Mouse (Mus musculus) mouse embryonic stem cell (cell line): ENCODE measurements around the gene Usp37.
"Not testable (repeated sequence)": the region's sequence is repeated elsewhere in the genome, so short reads cannot be mapped to it uniquely, and the experiment has no call there.

Source experiments
- in situ Hi-C, 2 experiments: fragments of 300-500 bp; cut with MboI; formaldehyde crosslinking; loops; 1 replicate in 1 of 2; 3 replicates in 1 of 2; pipeline ENCODE4 v1.14.3; 2019 to 2020; ENCODE audit warnings: low sequenced_read_pairs in 2 of 2, low pct_unique_long_range_greater_than_20kb in 1 of 2, mixed read lengths in 1 of 2; ENCODE audit not compliant: unreplicated experiment in 1 of 2

The Usp37 gene

DNA sequence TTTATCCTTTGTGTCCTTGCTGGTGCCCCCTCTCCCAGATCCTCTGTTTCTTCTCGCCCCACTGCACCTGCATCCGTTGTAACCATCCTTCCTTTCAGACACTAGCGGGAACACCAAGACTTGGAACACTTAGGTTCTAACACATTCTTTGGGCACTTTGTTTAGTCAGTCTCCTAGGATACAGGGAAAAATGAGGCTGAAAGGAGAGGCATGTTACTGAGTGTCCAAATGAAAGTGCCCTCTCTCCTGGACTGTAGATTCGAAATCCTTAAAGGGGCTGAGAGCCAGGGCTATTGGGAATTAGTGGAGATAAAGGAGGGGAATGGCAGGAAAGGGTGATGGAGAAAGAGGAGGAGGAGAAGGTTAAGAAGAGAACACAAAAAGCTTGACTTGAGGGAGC is at the start of gene Usp37:
Gene Usp37 (minus strand): TSS at position 101 of the 400 bp plus-strand sequence.
- in situ Hi-C loops: no loop called here

GRCm38 (mm10) chr1:74587773-74588445 is 43.8 kb upstream of the Usp37 start, which contains the start of the genes Zfp142 and Bcs1l:
TSS of gene Zfp142 (minus strand) at chr1:74588246.
TSS of gene Bcs1l (plus strand) at chr1:74588289.
- in situ Hi-C loops: no loop called here

- in situ Hi-C loops: no loop called here
Observed at GRCm38 (mm10) chr1:74587233-74587772, 43.2 kb upstream of the Usp37 start.

- in situ Hi-C loops: no loop called here
Observed at GRCm38 (mm10) chr1:74584616-74585398, 40.7 kb upstream of the Usp37 start.

DNA sequence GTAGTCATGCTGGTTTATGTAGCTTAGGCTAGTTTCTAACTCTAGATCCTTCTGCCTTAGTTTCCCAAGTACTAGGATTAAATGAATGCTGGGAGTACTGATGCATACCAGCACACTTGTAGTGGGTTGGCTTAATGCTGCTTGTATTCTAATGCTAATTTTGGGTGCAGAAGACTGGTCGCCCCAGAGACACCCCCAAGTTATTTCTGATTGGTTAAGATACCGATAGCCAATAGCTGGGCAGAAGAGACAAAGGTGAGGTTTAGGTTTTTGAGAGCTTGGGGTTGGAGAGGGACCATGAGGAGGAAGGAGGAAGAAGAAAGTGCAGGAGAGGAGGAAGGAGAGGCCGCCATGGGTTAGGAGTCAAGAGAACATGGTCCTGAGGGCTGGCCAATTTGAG is 38.5 kb upstream of the Usp37 start:
- in situ Hi-C loops: no loop called here

- in situ Hi-C loops: no loop called here
Observed at GRCm38 (mm10) chr1:74569739-74570719, 25.9 kb upstream of the Usp37 start.

GRCm38 (mm10) chr1:74565834-74566233 is 21.8 kb upstream of the Usp37 start:
- in situ Hi-C loops: no loop called here

DNA sequence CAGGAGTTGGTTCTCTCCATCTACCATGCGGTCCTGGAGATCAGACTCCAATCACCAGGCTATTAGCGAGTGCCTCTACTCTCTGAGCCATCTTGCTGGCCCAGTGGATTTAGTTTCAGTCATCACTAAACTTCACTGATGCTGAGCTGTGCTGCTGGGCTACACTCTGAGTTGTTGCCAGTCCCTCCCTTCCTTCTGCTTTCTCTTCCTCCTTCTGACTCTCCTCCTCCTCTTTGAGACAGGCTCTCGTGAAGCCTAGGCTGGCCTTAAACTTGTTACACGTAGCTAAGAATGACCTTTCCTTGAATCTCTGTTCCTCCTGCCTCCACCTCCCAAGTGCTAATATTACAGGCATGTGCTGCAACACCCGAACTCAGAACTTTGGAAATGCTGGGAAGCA is 15.0 kb upstream of the Usp37 start:
- in situ Hi-C loops: no loop called here

DNA sequence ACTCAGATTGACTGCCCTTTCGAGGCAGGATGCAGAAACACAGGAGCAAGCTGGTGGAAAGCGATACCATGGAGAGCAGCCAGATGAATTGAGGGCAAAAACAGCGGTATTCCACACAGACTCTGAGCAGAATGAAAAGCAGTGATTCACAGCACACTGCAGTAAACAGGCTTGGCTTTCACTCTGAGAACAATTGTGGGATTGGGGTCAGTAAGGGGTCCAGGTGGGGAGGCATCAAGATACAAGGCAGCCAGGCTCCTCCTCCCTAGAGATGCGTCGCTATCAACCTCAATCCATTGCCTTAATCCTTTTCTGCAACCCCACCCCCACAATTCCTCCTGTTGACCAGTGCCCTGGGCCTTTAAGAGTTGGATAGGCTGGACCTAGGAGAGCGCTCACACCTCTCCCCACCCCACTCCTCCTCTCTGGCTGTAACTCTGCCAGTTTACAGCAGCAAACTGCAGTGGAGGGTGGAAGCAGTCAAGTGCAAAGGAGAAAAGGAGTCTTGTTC is 1.6 kb downstream of the Usp37 start, which contains the start of gene Plcd4:
Gene Plcd4 (plus strand): TSS at position 438 of the 511 bp plus-strand sequence.
- in situ Hi-C loops: no loop called here

DNA sequence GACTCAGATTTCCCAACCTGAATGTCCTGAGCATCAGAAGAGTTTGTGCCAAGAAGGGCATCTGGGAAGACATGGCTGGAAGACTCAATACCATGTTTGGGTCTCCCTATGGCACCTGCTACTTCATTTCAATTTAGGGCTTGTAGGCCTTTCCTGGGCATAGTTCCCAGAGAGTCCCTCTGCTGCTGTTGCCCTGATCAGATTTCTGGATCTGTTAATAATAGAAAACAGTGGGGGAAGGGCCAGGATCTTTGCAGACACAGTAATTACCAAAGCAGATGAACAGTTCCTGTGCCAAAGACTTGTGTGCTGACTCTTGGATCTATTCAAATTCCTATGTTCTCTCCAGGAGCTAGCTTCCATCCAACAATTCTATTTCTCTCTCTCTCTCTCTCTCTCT is 5.4 kb downstream of the Usp37 start:
- in situ Hi-C loops: no loop called here

DNA sequence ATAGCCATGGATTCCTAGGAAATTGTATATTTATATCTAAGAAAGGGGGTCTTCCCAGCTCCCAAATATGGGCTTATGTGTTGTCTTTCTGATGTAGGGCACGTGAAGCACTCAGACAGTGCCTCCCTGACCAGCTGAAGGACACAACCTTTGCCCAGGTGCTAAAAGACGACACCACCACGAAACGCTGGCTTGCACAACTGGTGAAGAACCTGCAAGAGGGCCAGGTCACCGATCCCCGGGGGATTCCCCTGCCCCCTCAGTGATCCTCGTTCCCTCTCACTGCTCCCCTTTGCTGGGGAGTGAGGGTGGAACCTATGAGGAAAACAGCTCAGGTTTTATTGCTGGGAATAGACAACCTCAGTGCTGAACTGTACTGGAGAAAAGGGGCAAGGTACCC is 15.5 kb downstream of the Usp37 start:
- in situ Hi-C loops: no loop called here

- in situ Hi-C loops: no loop called here
Observed at GRCm38 (mm10) chr1:74524746-74525145, 19.3 kb downstream of the Usp37 start.

- in situ Hi-C loops: no loop called here
Observed at GRCm38 (mm10) chr1:74519875-74520274, 24.2 kb downstream of the Usp37 start.

DNA sequence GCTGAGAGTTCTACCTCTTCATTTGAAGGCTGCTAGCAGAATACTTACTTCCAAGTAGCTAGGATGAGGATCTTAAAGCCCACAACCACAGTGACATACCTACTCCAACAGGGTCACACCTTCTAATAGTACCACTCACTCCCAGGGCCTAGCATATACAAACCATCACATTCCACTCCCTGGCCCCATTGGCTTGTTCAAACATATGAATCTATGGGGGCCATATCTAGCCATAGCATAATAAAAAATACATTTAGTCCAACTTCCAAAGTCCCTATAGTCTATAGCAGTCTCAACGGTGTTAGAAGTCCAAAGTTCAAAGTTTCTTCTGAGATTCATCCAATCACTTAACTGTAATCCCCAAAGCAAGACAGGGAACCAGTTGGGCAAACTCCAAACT is 31.1 kb downstream of the Usp37 start:
- in situ Hi-C loops: not testable (repeated sequence)

DNA sequence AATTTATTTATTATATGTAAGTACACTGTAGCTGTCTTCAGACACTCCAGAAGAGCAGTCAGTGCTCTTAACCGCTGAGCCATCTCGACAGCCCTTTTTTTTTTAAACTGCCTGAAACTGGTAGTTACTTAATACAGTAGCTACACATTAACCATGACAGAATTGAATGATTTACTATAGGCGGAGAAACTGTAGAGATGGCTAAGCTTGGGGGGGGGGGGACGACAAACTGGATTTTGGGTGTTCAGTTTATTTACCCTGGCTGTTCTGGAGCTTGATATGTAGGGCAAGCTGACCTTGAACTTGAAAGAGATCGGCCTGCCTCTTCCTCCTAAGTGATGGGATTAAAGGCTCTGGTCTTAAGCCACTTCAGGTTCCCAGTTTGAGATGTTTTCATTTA is 32.8 kb downstream of the Usp37 start:
- in situ Hi-C loops: no loop called here

- in situ Hi-C loops: no loop called here
Observed at GRCm38 (mm10) chr1:74507780-74508179, 36.3 kb downstream of the Usp37 start.

DNA sequence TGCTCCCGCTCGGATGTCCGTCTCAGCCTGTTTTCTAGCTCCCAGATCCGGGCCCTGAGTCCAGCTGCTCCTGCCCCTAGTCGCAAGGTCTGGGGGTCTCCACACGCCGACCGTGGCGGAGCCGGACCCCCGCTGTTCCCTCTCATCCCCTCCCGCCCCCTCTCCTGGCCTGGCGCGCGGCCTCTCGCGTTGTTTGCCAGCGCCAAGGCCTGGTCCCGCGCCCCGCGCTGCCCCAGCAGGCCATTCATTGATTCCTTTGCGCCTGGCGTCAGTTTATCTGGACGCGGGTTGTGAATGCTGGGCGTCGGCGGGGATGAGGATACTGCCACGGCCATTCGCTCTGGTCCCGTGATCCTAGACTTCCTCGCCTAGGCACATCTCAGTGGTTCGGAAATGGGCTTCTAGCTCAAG is 37.6 kb downstream of the Usp37 start:
- in situ Hi-C loops: no loop called here

GRCm38 (mm10) chr1:74505721-74506464 is 38.2 kb downstream of the Usp37 start, which contains the start of gene Cnot9:
TSS of gene Cnot9 (plus strand) at chr1:74506058.
- in situ Hi-C loops: no loop called here
